Mouse (Mus musculus) thymus, postnatal 36 days (tissue): ENCODE data around the gene Paqr4.

Source experiments
- DNase-seq, 2 experiments: peaks; one replicate each; pipeline ENCODE4 v3.0.0; 2022; ENCODE audit warnings: mixed read lengths in 2 of 2

Gene Paqr4

DNA sequence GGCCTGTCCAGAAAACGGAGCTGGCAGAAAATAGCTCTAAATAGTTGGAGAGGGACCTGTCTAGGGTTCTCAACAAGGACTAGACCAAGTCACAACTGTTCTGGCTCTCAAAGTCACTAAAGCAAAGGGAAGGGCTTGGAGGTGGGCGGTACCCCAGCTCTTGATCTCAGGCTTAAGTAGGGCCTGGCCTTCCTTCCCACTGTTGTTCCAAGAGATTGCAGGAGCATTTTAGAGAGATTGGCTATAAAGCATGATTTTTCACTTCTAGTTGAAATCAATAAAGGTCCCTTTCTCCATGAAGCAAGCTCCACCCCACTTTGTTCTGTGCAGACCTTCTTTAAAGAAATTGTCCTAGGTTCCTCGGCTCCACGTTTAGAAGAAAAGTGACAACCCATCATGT, 15.2 kb downstream of the Paqr4 start:
- no peak for DNase-seq

DNA sequence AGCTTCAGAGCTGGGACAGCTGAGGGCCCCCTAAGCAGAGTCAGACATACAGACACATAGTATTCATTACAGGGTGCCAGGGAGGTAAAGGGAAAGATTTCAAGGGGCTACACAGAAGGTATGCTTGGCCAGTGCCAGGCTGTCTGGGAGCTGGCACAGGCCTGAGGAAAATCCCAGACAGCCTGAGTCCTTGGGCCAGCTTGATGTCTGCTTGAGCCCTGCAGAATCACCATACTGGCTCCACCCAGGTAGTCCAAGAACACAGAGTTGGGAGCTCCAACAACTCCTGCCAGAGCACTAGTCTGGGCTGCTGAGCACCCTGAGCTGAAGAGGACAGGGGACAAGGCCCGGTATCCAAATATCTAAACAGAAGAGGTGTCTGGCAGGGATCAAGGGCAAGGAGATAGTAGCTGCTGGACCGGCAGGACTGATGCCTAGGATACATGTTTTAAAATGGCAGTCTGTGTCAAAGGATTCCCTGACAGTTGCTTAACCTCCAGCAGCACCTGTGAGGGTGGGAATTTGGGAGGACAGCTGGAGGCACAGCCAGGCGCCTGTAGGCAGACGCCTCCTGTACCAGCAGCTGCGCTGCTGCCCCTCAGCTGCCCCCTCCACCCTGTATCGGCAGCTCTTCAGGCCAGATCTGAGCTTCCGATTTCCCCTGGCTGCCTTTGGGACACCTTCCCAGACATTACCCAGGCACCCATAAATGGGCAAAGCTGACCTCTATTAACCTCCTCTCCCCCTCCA, 18.1 kb downstream of the Paqr4 start, which contains the start of gene 1520401A03Rik:
TSS of gene 1520401A03Rik (minus strand) at position 408 of the 750 bp plus-strand sequence.
- DNase-seq = no peak

DNA sequence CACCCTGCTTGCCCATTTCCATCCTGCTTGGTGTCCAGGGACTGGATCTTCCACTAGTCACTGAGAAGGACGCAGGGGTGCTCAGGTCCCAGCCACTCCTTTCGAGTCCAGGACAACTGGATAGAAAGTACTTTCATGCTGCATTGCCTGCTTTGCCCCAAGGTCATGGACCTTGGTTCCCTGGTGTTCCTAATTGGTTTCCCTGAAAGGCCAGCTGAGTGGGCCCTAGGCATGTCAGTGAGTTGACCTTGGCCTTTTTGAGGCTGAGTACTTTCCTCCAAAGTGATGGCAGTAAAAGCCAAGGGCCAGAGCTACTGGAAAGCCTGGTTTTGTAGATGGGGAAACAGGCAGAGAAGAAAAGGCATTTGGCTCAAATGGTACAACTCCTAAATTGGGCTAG, 18.8 kb downstream of the Paqr4 start:
- DNase-seq = no peak

DNA sequence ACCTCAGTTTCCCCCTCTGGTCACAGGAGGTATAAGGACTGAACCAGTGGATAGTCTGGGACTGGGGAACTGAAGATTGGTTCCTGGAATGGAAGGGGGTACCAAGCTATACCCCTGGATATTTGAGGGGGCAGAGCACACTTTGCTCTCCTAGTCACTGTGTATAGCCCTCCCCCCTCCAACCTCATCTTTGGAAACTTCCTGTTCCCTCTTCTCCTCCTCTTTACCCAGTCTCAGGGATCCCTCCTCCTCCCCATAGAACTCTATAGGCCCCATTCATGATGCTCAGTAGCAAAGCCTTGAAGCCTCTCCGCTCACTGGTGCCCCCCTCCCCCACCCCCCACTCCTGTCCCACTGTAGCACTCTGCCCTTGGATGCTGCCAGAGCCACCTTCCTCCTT, 21.2 kb downstream of the Paqr4 start:
- DNase-seq = no peak

DNA sequence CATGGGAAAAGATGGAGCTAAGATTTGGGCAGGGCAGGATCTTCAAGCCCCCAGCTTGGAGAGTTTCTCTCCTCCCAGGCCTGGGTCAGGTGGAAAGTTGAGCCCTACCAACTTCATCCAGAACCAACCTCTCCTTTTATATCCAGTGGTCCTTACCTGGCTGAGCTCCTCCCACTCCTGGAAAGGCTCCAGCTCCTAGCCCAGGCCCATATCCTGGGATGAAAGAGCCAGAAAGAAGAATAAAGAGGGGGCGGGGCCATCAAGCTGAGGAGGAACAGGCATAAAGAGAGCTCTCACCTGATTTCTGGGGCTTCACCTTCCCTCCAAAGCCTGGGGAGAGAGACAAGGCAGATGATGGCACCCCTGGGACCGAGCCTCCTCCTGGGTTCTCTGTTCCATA, 23.7 kb downstream of the Paqr4 start:
- no peak for DNase-seq

DNA sequence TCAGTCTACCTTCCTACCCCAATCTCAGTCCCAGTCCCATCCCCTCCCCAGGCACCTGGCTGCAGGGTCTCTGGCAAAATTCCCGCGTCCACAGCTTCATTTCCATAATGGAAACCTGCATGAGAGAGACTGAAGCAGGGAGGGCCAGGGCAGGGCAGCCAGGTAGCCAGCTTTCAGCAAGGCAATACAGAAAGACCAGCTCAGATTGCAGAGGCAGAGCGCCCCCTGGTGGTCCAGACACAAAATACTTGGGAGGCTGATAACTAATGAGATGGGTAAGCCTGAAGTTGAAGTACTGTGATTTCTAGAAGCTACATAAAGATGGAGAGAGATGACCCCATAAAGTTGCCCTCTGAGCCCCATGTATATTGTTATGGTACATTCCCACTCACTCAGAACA, 34.5 kb downstream of the Paqr4 start:
- DNase-seq = peak; percentile 60 to 64

DNA sequence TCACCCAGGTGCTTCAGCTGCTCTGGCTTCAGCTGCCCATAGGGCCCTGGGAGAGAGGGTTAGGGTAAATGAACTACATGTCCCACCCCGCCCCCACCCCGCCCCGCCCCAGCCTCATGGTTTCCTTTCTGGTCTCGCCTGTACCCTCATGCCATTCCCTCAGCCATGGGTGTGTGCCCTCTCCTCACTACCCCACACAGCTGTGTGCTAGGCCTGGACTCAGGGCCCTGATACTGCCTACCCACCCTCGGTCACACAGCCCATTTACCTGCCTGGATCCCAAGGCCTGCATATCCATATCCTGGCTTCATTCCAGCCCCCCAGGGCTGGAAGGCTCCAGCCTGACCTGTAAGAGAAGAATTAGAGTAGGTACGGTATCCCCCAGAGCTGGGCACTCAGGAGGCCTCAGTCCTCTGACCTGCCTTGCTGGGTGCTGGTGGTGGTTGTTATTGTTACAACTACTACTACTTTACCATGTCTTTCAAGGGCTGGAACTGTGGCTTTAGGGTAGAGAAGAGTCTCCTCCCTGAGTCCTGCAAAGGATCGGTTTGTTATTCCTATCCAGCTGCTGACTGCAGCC, 35.1 kb downstream of the Paqr4 start:
- no peak for DNase-seq

DNA sequence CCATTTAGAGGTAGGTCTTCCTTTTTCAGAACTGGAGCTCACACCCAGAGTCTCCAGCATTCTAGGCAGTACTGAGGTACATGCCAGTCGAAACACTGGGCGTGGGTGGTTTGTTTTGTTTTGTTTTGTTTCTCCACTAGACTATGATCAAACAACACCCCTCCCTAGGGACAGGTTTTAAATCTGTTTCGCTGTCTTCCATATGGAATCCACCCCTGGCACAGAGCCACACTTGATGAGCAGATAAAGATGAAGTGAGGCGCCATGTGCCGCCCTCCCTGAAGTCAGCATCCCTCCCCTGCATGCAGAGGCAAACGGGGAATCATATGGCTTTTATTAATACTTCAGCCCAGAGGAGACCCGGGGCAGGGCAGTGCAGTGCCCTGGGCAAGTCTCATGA, 35.9 kb downstream of the Paqr4 start:
- DNase-seq = no peak

DNA sequence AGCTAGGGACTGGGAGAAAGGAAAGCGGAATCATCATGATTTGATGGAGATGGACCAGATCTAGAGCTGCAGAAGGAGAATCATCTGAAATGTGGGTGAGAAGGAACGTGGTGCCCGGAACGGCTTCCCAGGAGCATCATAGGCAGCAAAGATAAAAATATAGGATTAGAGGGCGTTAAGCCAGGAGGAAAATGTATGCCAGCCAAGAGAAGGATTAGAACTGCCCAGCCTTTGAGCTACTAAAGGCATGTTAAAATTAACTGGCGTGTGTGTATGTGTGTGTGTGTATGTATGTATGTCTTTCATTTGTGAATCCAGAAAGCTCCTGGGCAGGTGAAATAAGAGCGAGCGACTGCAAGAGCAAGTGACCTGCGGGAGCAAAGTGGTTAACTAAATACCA, 37.4 kb downstream of the Paqr4 start:
- DNase-seq = no peak

DNA sequence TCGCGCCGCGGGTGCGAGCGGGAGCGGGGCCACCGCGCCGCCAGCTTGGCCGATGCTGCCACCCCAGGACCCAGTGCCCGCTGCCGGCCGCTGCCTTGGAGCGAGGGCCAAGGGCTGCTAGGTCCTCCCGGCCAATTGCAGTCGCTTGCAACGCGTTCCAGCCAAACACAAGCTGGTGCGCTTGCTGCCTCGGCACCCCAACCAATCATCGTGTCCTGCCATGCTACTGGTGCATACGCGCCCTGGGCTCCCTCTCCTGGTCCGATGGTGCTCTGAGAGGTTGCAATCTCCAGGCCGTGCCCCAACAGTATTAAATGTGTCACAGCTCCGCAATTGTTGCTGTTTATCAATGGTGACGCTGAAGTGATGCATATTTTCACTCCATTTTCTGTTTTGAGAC, 40.6 kb downstream of the Paqr4 start:
- DNase-seq = peak; percentile 78 to 82

DNA sequence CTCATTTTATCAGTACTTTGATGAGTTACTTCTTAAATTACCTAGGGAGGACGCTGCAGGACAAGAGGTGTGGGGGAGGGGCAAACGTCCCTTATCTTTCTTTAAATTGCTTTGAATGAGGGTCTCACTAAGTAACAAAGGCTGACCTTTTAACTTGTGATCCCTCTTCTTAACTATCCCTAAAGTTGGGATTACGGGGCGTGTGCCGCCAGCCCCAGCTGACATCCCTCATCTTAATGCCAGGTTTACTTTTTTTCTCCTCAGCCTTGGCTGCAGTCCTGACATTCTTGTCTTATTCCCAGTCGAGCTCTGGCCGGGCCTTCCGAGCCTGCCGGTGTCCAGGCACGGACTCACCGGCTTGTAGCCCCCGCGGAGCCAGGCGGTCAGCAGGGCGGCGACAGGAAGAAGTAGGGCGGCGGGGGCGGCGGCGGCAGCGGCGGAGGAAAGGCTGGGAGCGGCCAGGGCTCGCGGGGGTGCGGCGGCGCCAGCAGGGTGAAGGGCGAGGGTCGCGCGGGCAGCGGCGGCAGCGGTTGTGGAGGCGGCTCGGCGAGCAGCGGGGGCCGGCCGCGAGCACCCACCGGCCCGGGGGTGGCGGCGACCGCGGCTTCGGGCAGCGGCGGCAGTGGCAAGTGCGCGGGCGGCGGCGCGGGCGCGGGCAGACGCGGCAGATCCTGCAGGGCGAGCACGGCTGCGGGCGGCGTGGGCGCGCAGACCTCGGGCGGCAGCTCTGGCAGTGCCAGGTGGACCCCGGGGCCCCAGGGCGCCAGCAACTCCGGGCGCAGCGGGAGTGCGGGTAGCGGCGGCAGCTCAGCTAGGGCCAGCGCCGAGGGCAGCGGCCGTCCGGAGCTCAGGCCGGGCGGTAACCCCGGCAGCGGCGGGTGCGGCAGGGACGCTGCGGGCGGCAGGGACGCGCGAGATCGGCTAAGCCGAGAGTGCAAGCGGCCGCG, 41.3 kb downstream of the Paqr4 start:
- peak; percentile 12 to 29 for DNase-seq

DNA sequence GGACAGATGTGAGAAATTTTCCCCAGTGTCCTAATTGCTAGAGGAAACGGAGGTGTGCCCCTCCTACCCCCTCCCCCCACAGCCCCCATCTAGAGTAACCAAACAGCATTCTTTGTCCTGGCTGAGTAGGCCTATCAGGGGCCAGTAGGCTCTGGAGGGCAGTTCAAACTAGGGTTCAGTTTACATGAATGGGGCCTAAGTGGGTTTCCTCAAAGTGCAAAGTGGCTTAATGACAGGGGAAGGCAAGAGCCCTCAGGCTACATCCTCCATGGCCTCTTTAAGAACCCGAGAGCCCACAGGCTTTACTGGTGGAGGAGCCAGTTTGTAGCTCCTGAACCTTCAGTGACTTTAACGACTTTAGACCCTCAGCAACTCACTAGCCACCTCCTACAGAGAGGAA, 44.9 kb downstream of the Paqr4 start:
- no peak for DNase-seq

DNA sequence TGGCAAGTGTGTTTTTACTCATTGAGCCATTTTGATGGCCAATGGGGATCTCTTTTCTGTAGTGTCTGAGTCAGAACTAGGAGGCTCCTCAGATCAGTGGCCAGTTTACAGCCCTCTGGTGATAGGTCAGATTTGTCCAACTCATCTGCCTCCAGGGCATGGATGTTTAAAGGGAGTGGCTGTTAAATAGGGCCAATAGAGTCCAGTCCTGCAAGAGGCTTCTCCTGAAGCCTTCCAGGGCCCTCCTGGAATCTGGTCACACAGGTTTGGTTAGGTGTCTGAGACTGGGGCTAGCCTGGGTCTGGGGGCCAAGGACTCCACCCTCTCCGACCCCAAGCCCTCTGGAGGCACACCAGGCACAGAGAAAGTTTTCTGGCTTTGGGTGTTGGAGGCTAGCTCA, 46.2 kb downstream of the Paqr4 start:
- no peak for DNase-seq
